Mouse (Mus musculus) embryonic facial prominence, embryonic 12.5 days (tissue): ENCODE measurements around the gene Socs7. TPM values are rescaled to one million over a fixed set of nuclear protein-coding genes. Genes with fewer than 3 reads are reported as not detected.

Experiments
- polyA plus RNA-seq: library from polyadenylated mRNA; unstranded; fragments of >200 nt; fragmentation: Nextera tagmentation; extraction: Ambion mirVana; gene quantifications from 2 replicates; pipeline ENCODE4 v1.2.1, GENCODE M21; 2016

The Socs7 gene
- polyA plus RNA-seq, 1 experiment from 2014 or later = 6.1 TPM

Other genes with a start within 250 kb of the Socs7 start
- 0.14 and 0.20 TPM in 2 replicates for gene Tbx21, start 247.2 kb upstream of the Socs7 start, polyA plus RNA-seq
- 9.6 and 10.4 TPM in 2 replicates for gene Tbkbp1, start 211.1 kb upstream of the Socs7 start, polyA plus RNA-seq
- gene Kpnb1, start 174.7 kb upstream of the Socs7 start, polyA plus RNA-seq = 65.5 and 65.8 TPM in 2 replicates
- gene Npepps, start 81.9 kb upstream of the Socs7 start, polyA plus RNA-seq = 99.8 and 103 TPM in 2 replicates
- 45.0 and 51.4 TPM in 2 replicates for gene Mrpl45, start 46.8 kb upstream of the Socs7 start, polyA plus RNA-seq
- 0.15 TPM in 2 replicates for gene Gpr179, start 10.5 kb upstream of the Socs7 start, polyA plus RNA-seq
- gene Arhgap23, start 53.0 kb downstream of the Socs7 start, polyA plus RNA-seq = 8.5 and 10.1 TPM in 2 replicates
- 1.1 and 1.4 TPM in 2 replicates for gene 4933428G20Rik, start 137.8 kb downstream of the Socs7 start, polyA plus RNA-seq
- gene Srcin1, start 213.6 kb downstream of the Socs7 start, polyA plus RNA-seq = 1.00 and 1.3 TPM in 2 replicates